Mouse (Mus musculus): ENCODE measurements around the gene Prim2. TPM values are rescaled to one million over a fixed set of nuclear protein-coding genes. Genes with fewer than 3 reads are reported as not detected.
A peak's percentile ranks its signal among the peaks of the same experiment; 100 is the strongest.

The Prim2 gene
- polyA plus RNA-seq, 1 experiment from 2014 or later, result 30.0 TPM

- Histone ChIP-seq H3K36me3 (no peaks in the 10 kb centered on the region), H3K4me2 (replicated peaks) (no peak overlapping the region), H3K4me1 (no peaks in the 10 kb centered on the region), H3K27me3 (no peaks in the 10 kb centered on the region), H3K27ac (peak overlapping the region; percentile 35; the same call in 1 of the 2 replicates), H3K4me3 (no peak overlapping the region), H3K9ac (no peak overlapping the region), H3K9me3 (replicated peaks) (no peaks in the 10 kb centered on the region)
- WGBS, result 63% methylated on average over 8 of the region's 8 CpGs
- ATAC-seq (ENCODE audit: low FRiP score), result peak; percentile 31; the same call in 1 of the 2 replicates
Observed at GRCm38 (mm10) chr1:33495203-33495553, 174.4 kb downstream of the Prim2 start.

GRCm38 (mm10) chr1:33494524-33495202 lies 174.9 kb downstream of the Prim2 start:
- H3K36me3 ChIP-seq, result no peaks in the 10 kb centered on the region

GRCm38 (mm10) chr1:33490220-33490619 lies 179.4 kb downstream of the Prim2 start:
- Histone ChIP-seq H3K27me3 (no peaks in the 10 kb centered on the region), H3K4me3 (no peak overlapping the region), H3K4me2 (replicated peaks) (no peak overlapping the region), H3K36me3 (no peaks in the 10 kb centered on the region), H3K9me3 (replicated peaks) (no peaks in the 10 kb centered on the region), H3K9ac (no peak overlapping the region), H3K4me1 (no peaks in the 10 kb centered on the region), H3K27ac (no peak overlapping the region)
- 77% methylated on average over 6 of the region's 6 CpGs for WGBS
- ATAC-seq (ENCODE audit: low FRiP score), result no peak

More at GRCm38 (mm10) chr1:33494524-33495202, 174.9 kb downstream of the Prim2 start:
- Histone ChIP-seq H3K9ac (no peak overlapping the region), H3K27ac (no peak overlapping the region), H3K27me3 (no peaks in the 10 kb centered on the region), H3K4me1 (no peaks in the 10 kb centered on the region), H3K4me2 (replicated peaks) (no peak overlapping the region), H3K9me3 (replicated peaks) (no peaks in the 10 kb centered on the region), H3K4me3 (no peak overlapping the region)
- ATAC-seq (ENCODE audit: low FRiP score), result peak; percentile 88
- WGBS, result 10% methylated on average over 2 of the region's 2 CpGs

- Histone ChIP-seq H3K4me3 (no peak overlapping the region), H3K27ac (no peak overlapping the region), H3K4me2 (replicated peaks) (no peak overlapping the region), H3K9me3 (replicated peaks) (no peaks in the 10 kb centered on the region), H3K9ac (no peak overlapping the region), H3K36me3 (no peaks in the 10 kb centered on the region), H3K4me1 (no peaks in the 10 kb centered on the region), H3K27me3 (no peaks in the 10 kb centered on the region)
- 97% methylated on average over 5 of the region's 5 CpGs for WGBS
- ATAC-seq (ENCODE audit: low FRiP score), result no peak
Observed at GRCm38 (mm10) chr1:33488372-33488771, 181.2 kb downstream of the Prim2 start.

GRCm38 (mm10) chr1:33483746-33484145 lies 185.8 kb downstream of the Prim2 start:
- Histone ChIP-seq H3K36me3 (no peaks in the 10 kb centered on the region), H3K27ac (no peak overlapping the region), H3K27me3 (no peaks in the 10 kb centered on the region), H3K9me3 (replicated peaks) (no peaks in the 10 kb centered on the region), H3K4me3 (no peak overlapping the region), H3K9ac (no peak overlapping the region), H3K4me2 (replicated peaks) (no peak overlapping the region), H3K4me1 (no peaks in the 10 kb centered on the region)
- no peak for ATAC-seq (ENCODE audit: low FRiP score)
- 84% methylated on average over 2 of the region's 3 CpGs for WGBS

- no peak for ATAC-seq (ENCODE audit: low FRiP score)
- no peaks in the 10 kb centered on the region for H3K36me3 ChIP-seq
- WGBS, result 81% methylated on average over 7 of the region's 7 CpGs
Observed at GRCm38 (mm10) chr1:33480382-33480781, 189.2 kb downstream of the Prim2 start.

GRCm38 (mm10) chr1:33471069-33471468 lies 198.5 kb downstream of the Prim2 start:
- Histone ChIP-seq H3K27me3 (no peaks in the 10 kb centered on the region), H3K9ac (no peak overlapping the region), H3K4me1 (no peaks in the 10 kb centered on the region), H3K9me3 (replicated peaks) (no peaks in the 10 kb centered on the region), H3K36me3 (no peaks in the 10 kb centered on the region), H3K4me2 (replicated peaks) (no peak overlapping the region), H3K4me3 (no peak overlapping the region), H3K27ac (no peak overlapping the region)
- 93% methylated on average over 6 of the region's 6 CpGs for WGBS
- no peak for ATAC-seq (ENCODE audit: low FRiP score)

More at GRCm38 (mm10) chr1:33480382-33480781, 189.2 kb downstream of the Prim2 start:
- no peaks in the 10 kb centered on the region for H3K9me3 ChIP-seq (replicated peaks)
- no peak overlapping the region for H3K9ac ChIP-seq
- H3K27me3 ChIP-seq, result no peaks in the 10 kb centered on the region
- H3K4me2 ChIP-seq (replicated peaks), result no peak overlapping the region
- no peak overlapping the region for H3K27ac ChIP-seq
- no peak overlapping the region for H3K4me3 ChIP-seq
- H3K4me1 ChIP-seq, result no peaks in the 10 kb centered on the region

GRCm38 (mm10) chr1:33470222-33470621 lies 199.4 kb downstream of the Prim2 start:
- 95% methylated on average over 8 of the region's 8 CpGs for WGBS

GRCm38 (mm10) chr1:33464234-33464633 lies 205.4 kb downstream of the Prim2 start:
- Histone ChIP-seq H3K4me1 (no peaks in the 10 kb centered on the region), H3K36me3 (no peaks in the 10 kb centered on the region), H3K9me3 (replicated peaks) (no peaks in the 10 kb centered on the region), H3K27me3 (no peaks in the 10 kb centered on the region), H3K9ac (no peak overlapping the region), H3K4me2 (replicated peaks) (no peak overlapping the region), H3K4me3 (no peak overlapping the region), H3K27ac (no peak overlapping the region)
- 61% methylated on average over 5 of the region's 5 CpGs for WGBS
- ATAC-seq (ENCODE audit: low FRiP score), result no peak

More at GRCm38 (mm10) chr1:33470222-33470621, 199.4 kb downstream of the Prim2 start:
- Histone ChIP-seq H3K4me1 (no peaks in the 10 kb centered on the region), H3K36me3 (no peaks in the 10 kb centered on the region), H3K9ac (no peak overlapping the region), H3K27ac (no peak overlapping the region), H3K4me3 (no peak overlapping the region), H3K27me3 (no peaks in the 10 kb centered on the region), H3K4me2 (replicated peaks) (no peak overlapping the region), H3K9me3 (replicated peaks) (no peaks in the 10 kb centered on the region)
- no peak for ATAC-seq (ENCODE audit: low FRiP score)

- Histone ChIP-seq H3K4me3 (no peak overlapping the region), H3K4me1 (no peaks in the 10 kb centered on the region), H3K36me3 (no peaks in the 10 kb centered on the region), H3K27me3 (no peaks in the 10 kb centered on the region), H3K9ac (no peak overlapping the region), H3K9me3 (replicated peaks) (no peaks in the 10 kb centered on the region), H3K27ac (no peak overlapping the region), H3K4me2 (replicated peaks) (no peak overlapping the region)
- WGBS, result 91% methylated on average over 8 of the region's 8 CpGs
- ATAC-seq (ENCODE audit: low FRiP score), result no peak
Observed at GRCm38 (mm10) chr1:33460703-33461102, 208.9 kb downstream of the Prim2 start.

- H3K4me3 ChIP-seq, result no peak overlapping the region
- 57% methylated on average over 3 of the region's 3 CpGs for WGBS
- H3K4me2 ChIP-seq (replicated peaks), result no peak overlapping the region
- no peak overlapping the region for H3K27ac ChIP-seq
- no peaks in the 10 kb centered on the region for H3K4me1 ChIP-seq
- no peak overlapping the region for H3K9ac ChIP-seq
- 0 out of 2 replicates have a peak, but pooled peaks have one; percentile 8 for ATAC-seq (ENCODE audit: low FRiP score)
- H3K36me3 ChIP-seq, result no peaks in the 10 kb centered on the region
- no peaks in the 10 kb centered on the region for H3K9me3 ChIP-seq (replicated peaks)
- H3K27me3 ChIP-seq, result no peaks in the 10 kb centered on the region
Observed at GRCm38 (mm10) chr1:33460262-33460661, 209.3 kb downstream of the Prim2 start.

- no peak for ATAC-seq (ENCODE audit: low FRiP score)
- Histone ChIP-seq H3K4me1 (no peaks in the 10 kb centered on the region), H3K4me3 (no peak overlapping the region), H3K4me2 (replicated peaks) (no peak overlapping the region), H3K9ac (no peak overlapping the region), H3K27me3 (no peaks in the 10 kb centered on the region), H3K36me3 (no peaks in the 10 kb centered on the region), H3K27ac (no peak overlapping the region), H3K9me3 (replicated peaks) (no peaks in the 10 kb centered on the region)
- WGBS, result 77% methylated on average over 3 of the region's 3 CpGs
Observed at GRCm38 (mm10) chr1:33458950-33459349, 210.6 kb downstream of the Prim2 start.

GRCm38 (mm10) chr1:33454251-33454650 lies 215.3 kb downstream of the Prim2 start:
- 97% methylated on average over 6 of the region's 6 CpGs for WGBS
- Histone ChIP-seq H3K4me1 (no peaks in the 10 kb centered on the region), H3K4me2 (replicated peaks) (no peak overlapping the region), H3K27me3 (no peaks in the 10 kb centered on the region), H3K27ac (no peak overlapping the region), H3K9ac (no peak overlapping the region), H3K36me3 (no peaks in the 10 kb centered on the region), H3K4me3 (no peak overlapping the region), H3K9me3 (replicated peaks) (no peaks in the 10 kb centered on the region)
- no peak for ATAC-seq (ENCODE audit: low FRiP score)

All from hindbrain, embryonic 12.5 days (tissue).